Mouse (Mus musculus) T-cell, adult 2 months (primary cell): ENCODE data around the gene Mylpf.

Experiments used
- DNase-seq: peaks from one replicate; pipeline ENCODE4 v3.0.0; 2022; ENCODE audit warnings: low spot score

Gene Mylpf

GRCm38 (mm10) chr7:127206606-127207005, 2.1 kb upstream of the Mylpf start:
- DNase-seq = no peak

DNA sequence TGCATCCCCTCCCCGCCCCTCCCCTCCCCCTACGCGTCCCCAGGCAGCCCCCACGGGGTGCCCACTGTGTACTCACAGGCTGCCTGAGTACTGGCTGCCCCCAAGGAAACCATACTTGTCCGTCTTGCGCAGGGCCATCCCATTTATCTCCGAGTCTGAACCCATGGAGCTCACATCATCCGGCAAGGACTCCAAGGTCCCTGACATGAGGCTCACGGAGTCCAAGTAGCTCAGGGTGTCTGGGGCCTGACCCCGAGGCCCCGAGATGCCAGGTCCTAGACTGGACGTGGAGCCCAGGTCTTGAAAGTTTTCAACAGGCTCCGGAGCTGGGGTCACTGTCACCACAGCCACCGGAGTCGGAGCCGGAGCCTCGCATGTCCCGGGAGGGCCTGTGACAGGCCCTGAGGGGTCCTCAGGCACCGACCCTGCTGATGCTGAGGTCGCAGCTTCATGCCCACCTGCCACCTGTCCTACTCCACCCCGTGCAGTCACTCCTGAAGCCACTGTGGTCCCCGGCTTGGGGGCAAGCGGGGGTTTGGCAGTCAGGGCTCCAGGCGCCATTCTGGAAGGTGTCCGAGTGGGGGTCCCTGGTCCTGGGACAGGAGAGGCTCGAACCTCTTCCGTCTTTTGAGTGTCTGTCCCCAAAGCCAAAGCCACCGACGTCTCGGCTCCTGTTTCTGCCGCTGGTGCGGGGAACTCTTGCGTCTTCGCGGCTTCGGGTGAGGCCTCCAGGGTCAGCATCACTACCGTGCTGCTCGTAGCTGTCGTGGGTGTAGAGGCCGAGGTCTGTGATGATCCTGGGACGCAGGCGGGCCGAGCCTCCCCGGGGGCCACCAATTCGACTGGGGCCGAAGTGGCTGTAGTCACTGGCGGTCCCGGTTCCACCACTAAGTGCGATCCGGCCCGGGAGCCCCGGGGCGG, 1.1 kb upstream of the Mylpf start:
- DNase-seq = no peak

DNA sequence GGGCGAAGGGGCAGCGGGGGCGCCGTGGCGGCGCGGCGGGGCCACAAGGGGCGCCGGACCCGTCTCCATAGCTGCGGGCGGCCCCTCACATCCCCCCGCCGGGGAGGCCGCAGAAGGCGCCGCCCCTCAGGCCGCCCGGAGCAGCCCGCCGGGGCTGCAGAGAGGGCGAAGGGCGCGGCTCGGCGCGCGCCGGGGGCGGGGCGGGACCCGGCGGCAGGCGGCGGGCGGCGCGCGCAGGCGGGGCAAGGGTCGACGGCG, 466 bp upstream of the Mylpf start, which contains the start of gene Tbc1d10b:
Gene Tbc1d10b (minus strand): TSS at position 174 of the 258 bp plus-strand sequence.
- DNase-seq = no peak

GRCm38 (mm10) chr7:127209851-127210250, 1.2 kb downstream of the Mylpf start:
- no peak for DNase-seq

- DNase-seq = no peak
These were observed 1.6 kb downstream of the Mylpf start for GRCm38 (mm10) chr7:127210266-127210665.

DNA sequence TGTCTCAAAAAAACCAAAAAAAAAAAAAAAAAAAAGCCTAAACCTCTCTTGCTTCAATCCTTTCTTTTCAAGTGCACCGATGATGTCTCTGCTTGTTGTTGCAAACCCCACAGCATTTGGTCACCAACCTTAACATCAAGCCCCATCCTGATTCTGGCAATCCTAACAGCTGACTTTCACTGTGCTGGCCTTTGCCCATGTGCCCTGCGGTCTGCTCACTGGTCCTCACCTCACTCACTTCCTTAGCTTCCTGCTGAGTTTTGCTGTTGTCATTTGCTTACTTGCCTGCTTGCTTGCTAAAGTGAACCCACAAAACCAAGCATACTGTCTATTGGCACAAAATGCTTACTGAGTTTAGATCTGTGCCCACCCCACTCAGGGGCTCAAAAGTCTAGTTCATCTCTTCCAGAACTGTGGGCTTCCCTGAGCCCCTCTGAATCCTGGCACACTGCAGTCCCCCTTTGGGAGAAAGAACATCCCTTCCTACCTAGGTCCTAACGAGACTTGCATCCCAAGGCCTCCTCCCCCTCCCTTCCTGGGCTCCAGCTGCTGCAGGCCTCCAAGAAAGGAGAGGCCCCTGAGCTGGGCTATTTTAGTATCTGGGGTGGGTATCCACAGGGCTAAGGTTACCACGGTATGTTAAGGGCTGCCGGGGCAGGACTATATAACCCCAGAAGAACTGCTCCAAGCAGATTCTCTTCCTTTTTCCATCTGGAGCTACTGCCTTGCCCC, 2.5 kb downstream of the Mylpf start:
- peak; percentile 62 for DNase-seq

DNA sequence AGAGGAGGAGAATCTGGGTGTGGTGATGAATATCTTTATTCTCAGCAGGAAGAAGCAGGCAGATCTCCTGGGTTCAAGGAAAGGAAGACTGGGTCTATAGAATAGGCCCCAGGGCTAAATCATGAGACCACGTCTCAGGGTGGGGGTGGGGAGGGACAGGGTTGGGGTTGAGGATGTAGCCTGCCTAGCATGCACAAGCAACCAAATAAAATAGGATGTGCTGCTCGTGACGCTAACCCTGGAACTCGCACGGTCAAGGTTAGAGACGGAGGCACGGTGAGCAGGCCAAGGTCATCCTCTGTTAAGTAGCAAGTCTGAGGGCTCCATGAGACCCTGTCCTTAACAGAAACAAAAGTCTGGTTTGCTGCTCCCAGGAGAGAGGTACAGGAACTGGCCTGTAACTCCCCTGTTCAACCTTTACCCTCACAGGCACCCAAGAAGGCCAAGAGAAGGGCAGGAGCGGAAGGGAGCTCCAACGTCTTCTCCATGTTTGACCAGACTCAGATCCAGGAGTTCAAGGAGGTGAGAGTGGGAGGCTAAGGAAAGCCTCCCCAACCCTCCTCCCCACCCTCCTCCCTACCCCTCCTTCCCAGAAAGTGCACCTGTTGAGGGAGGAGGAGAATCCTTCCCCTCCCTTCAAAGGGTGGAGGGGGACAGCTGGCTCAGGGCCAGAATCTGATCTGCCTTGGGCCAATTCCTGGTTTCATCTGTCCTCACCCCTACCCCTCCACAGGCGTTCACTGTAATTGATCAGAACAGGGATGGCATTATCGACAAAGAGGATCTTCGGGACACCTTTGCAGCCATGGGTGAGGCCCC, 4.0 kb downstream of the Mylpf start:
- DNase-seq = no peak

- peak; percentile 34 for DNase-seq
These were observed 4.8 kb downstream of the Mylpf start for GRCm38 (mm10) chr7:127213485-127213884.

GRCm38 (mm10) chr7:127213930-127214329, 5.2 kb downstream of the Mylpf start:
- no peak for DNase-seq

GRCm38 (mm10) chr7:127214521-127214920, 5.8 kb downstream of the Mylpf start:
- DNase-seq = no peak

GRCm38 (mm10) chr7:127214981-127215871, 6.5 kb downstream of the Mylpf start:
- peak; percentile 79 for DNase-seq

DNA sequence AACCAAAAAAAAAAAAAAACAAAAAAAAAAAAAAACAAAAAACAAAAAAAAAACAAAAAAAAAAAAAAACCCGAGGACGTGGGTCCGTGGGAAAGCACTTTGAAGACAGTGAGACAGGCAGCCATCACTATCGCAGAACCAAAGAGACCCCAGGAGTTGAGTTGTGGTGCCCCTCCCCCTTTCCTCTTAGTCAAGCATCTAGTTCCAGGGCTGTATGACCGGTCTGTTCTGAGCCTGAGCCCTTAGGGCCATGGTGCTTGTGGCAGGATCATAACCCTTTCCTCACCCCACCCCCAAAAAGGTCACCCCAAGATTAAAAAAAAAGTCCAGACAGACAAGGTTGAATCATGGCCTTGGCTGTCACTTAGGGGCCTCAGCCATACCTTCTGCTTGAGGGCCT, 7.6 kb downstream of the Mylpf start:
- no peak for DNase-seq

DNA sequence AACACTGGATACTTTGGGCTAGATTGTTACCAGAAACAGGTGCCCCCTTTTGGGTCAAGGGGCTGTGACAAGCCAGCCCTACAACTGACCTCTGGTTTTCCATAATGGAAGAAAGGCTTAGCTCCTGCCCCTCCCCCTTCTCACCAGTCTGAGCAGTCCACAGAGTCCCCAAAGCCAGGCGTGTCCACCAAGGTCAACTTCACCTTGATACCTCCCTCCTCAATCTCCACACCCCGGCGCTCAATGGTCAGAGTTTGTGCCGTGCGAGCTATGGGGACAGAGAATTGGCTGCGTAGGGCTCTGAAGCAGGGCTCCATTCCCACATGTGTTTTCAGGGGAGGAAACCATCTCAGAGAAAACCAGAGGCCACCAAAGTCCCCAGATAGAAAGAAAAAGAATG, 8.8 kb downstream of the Mylpf start:
- no peak for DNase-seq

- peak; percentile 70 for DNase-seq
These were observed 9.4 kb downstream of the Mylpf start for GRCm38 (mm10) chr7:127217901-127218642.

GRCm38 (mm10) chr7:127218670-127219069, 10.0 kb downstream of the Mylpf start:
- no peak for DNase-seq

DNA sequence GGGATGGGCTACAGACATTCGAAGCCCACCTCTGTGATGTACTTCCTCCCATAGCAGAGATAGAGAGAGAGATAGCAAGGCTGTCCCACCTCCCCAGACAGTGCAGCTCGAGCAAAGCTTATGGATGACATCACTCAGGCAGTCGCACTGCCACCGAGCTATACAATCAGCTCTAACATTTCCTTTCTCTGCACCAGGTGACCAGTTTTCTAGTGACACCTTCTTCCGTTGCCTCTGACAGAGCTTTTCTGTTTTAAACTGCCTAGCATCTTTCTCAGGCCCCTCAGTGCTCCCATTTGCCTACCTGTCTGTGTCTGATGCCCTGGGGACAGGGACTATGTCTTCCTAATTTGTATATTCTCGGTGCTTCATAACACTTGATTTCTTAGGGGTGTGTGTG, 11.8 kb downstream of the Mylpf start:
- peak; percentile 68 for DNase-seq

DNA sequence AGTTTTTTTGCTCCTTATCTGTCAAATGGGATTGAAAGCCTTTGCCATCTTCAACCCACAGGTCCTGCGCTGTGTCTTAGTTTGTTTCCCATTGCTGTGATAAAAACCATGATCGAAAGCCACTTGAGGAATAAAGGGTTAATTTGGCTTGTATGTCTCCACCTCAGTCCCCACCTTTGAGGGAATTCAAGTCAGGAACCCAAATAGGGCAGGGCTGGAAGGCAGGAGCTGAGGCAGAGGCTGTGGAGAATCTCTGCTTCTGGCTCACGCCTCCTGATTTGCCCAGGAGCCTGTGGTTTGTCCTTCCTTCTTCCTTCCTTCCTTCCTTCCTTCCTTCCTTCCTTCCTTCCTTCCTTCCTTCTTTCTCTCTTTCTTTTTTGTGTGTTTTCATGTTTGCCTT, 14.4 kb downstream of the Mylpf start:
- no peak for DNase-seq

DNA sequence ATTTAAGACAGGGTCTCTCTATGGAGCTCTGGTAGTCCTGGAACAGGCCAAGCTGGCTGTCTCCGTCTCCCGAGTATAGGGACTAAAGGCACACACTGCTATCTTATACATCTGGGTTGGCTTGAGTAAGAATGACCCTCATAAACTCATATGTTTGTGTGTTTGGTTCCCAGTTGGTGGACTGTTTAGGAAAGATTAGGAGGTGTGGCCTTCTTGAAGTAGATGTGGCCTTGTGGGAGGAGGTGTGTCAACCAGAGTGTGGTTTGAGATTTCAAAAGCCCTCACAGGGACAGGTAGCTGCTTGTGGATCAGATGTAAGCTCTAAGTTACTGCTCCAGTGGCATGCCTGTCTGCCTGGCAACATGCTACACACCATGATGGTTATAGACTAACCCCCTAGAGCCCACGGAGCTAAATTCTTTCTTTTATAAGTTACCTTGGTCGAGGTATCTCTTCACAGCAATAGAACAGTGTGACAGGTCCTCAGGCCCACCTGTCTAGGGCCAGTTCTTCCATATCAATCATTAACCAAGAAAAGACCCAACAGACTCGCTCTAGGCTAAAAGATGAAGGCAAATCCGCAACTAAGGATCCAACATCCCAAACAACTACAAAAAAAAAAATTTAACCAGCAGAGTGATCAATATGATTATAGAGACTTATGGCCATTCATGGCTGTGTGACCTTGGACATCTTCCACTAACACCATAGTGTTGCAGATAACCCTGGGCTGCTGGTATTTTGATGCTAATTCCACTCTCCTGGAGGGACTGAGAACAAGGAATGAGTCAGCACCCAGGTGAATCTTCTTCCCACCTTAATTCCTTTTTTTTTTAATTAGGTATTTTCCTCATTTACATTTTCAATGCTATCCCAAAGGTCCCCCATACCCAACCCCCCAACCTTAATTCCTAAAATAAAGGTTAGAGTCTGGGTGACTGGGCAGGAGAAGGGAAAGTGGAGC, 15.1 kb downstream of the Mylpf start:
- DNase-seq = no peak

DNA sequence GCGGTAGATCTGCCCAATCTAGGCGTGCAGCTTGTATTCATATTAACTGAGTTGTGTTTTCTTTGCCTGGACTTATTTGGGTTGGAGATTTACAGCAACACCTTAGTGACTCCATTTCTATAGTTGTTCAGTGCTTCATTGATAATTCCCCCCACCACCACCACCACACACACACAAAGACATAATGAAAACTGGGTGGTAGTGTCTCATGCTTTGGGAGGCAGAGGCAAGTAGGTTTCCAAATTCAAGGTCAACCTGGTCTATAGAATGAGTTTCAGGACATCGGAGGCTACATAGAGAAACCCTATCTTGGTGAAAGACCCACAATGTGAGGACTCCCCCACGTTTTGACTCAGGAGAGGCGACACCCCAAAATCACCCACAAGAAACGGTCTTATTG, 15.9 kb downstream of the Mylpf start:
- DNase-seq = no peak
